Mouse (Mus musculus) MEL-GATA-1-ER (cell line): ENCODE measurements around the gene Xpnpep3.
A peak's percentile ranks its signal among the peaks of the same experiment; 100 is the strongest.
"Not testable (repeated sequence)": the region's sequence is repeated elsewhere in the genome, so short reads cannot be mapped to it uniquely, and the experiment has no call there.

Experiments
- DNase-seq: peaks from one replicate; pipeline ENCODE4 v3.0.0-alpha.2; 2012; ENCODE audit warnings: low read depth; ENCODE audit errors: extremely low read depth

The Xpnpep3 gene

DNA sequence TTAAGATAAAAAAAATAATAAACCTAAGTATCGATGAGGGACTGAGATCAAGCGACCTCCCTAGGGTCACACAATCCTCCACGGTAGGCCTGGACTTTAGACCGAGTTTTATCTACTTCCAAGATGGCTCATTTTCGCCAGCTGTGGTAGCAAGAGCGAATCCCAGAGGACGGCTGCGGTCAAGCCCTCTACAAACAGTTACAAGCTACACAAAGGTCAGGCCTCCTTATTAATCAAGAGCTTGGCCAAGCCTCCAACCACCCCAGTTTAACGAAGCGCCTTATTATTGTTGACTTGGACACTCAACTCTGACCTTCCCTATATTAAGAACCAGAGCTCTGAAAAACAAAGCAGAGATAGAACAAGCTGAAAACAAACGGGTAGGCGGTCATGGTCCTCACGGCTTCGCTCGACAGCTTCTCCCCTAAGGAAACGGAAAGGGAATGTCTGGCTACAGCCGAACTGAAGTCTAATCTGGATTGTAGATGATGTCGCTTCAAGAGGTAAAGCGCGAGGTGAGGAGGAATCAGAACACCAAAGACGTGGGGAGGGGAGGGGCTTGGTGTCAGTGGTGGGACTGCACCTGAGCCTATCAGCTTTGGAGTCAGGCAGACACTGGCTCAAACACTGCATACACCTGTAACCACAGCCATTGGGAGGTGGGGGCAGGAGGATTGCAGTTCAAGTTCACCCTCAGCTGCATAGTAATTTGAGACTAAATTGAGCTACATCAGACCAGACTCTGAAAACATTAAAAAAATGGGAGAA, 79.7 kb downstream of the Xpnpep3 start:
- DNase-seq = no peak

DNA sequence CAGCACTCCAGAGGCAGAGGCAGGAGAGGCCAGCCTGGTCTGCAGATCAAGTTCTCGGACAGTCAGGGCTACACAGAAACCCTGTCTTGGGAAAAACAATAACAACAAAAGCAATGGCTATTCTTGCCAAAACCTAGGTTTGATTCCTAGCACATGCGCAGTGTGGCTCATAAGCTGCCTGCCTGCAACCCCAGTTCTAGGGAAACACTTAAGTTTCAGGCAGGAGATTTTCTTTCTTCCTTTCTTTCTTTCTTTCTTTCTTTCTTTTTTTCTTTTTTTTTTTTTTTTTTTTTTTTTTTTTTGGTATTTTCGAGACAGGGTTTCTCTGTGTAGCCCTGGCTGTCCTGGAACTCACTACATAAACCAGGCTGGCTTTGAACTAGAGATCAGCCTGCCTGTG, 80.3 kb downstream of the Xpnpep3 start:
- not testable (repeated sequence) for DNase-seq

DNA sequence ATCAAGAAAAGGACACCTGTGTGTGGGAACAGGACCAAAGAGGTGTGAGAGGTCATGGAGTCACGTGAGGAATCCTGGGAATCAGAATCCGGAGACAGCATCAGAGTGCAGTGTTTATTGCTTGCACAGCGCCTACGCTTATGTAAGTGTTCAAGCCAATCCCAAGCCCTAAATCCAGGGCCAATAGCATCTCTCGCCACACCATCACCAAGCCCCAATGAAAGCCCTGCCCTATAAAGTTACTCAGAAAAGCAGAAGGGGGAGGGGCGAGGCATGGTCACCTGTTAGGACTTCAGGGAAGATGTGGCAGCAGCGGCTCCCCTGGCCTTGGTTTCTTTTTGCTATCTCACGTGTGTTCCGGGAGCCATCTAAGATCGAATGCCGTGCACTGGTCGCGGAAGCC, 81.0 kb downstream of the Xpnpep3 start:
- DNase-seq = peak; percentile 91

DNA sequence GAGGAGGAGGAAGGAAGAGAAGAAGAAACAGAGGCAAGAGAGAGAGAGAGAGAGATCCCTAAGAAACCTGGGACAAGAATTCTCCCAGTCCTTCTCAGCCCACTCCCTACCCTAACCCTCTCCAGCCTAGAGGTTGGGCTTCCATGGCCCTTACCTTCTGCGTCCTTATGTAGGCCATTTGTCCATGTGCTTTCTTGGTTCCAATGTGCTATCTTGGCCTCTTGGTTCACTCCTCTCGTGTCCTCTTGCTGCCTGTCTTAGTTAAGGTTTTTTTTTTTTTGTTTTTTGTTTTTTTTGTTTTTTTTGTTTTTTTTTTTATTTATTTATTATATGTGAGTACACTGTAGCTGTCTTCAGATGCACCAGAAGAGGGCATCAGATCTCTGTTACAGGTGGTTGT, 83.0 kb downstream of the Xpnpep3 start:
- DNase-seq = no peak

DNA sequence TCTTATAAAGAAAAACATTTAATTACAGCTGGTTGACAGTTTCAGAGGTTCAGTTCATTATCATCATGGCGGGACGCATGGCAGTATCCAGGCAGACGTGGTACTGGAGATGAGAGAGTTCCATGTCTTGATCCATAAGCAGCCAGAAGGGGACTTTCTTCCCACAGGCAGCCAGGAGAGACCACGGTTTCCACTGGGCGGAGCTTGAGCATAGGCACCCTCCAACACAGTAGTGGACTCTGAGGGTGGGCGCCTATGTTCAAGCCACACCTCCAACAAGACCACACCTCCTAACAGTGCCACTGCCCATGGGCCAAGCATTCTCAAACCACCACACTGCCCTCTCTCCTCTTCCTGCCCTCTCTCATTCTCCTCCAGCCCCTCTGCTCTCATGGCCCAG, 83.8 kb downstream of the Xpnpep3 start:
- DNase-seq = no peak

DNA sequence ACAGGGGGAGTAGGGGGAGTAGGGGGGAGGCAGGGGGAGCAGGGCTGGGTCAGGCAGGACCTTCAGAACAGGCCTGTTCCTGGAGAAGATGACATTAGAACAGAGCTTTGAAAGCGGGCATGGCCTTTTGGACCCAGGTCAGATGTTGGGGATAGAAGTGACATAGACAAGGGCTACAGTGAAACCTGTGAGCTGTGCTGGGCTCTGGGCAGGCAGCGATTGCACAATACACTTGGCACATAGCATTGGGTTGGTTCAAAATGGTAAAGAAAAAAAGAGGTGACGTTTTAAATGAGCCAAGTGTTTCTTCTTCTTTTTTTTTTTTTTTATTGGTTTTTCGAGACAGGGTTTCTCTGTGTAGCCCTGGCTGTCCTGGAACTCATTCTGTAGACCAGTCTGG, 85.5 kb downstream of the Xpnpep3 start:
- DNase-seq = no peak

DNA sequence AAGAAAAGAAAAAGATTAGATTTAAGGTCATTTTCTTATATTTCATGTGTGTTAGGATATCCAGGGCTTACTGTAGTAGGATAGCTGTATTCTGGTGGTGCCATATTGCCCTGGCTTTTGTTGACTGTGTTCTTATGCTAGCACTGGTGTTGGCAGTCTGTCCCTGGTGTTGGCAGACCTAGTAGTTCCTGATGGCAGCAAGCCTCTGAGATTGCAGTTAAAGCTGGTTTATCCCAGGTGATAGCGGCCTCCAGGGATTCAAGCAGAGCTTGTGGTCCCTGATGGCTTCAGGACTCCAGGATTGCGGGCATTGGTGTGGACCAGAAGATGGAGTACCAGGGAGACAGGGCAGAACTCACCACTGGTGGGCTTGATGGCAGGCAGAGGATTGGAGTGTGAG, 103.5 kb downstream of the Xpnpep3 start:
- no peak for DNase-seq

DNA sequence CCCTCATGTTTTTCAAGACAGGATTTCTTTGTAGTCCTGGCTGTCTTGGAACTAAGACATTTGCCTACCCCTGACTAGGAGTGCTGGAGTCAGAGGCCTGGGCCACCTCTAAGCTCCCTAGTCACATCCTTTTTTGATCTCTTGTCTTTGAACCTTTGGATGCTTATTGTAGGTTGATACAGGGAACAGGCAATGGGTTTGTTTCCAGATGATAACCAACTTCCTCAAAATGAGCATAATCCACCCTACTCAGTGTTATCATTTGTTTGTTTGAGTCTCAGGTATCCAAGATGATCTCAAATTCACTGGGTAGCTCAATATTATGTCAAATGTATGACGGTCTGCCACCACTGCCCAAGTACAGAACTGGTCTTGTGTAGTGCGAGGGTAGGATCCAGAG, 104.1 kb downstream of the Xpnpep3 start:
- no peak for DNase-seq
